Mouse (Mus musculus): Measurements from ENCODE around the gene Tnfsf13b. TPM values are rescaled to one million over a fixed set of nuclear protein-coding genes. Genes with fewer than 3 reads are reported as not detected.

Tnfsf13b gene
- polyA plus RNA-seq (2014; fragmentation: Illumina TruSeq; extraction: RNeasy Lipid Tissue Mini Kit (QIAGEN cat#74804)): 2.5 TPM

GRCm38 (mm10) chr8:10006156-10006985, at the start of gene Tnfsf13b:
Gene Tnfsf13b (plus strand): TSS chr8:10006467.

GRCm38 (mm10) chr8:9977573-9978314, 28.5 kb upstream of the Tnfsf13b start, which contains the start of the genes Lig4 and Abhd13:
Gene Lig4 (minus strand): TSS chr8:9977686.
Gene Abhd13 (plus strand): TSS chr8:9977707.

Other genes with a start within 250 kb of the Tnfsf13b start
- 0.86 TPM for gene Fam155a, start 235.3 kb upstream of the Tnfsf13b start, polyA plus RNA-seq (2014; fragmentation: Illumina TruSeq; extraction: RNeasy Lipid Tissue Mini Kit (QIAGEN cat#74804))
- gene Gm10217, start 142.2 kb upstream of the Tnfsf13b start, polyA plus RNA-seq (2014; fragmentation: Illumina TruSeq; extraction: RNeasy Lipid Tissue Mini Kit (QIAGEN cat#74804)): not detected
- gene Lig4, start 28.8 kb upstream of the Tnfsf13b start, polyA plus RNA-seq (2014; fragmentation: Illumina TruSeq; extraction: RNeasy Lipid Tissue Mini Kit (QIAGEN cat#74804)): 15.1 TPM
- gene Abhd13, start 28.8 kb upstream of the Tnfsf13b start, polyA plus RNA-seq (2014; fragmentation: Illumina TruSeq; extraction: RNeasy Lipid Tissue Mini Kit (QIAGEN cat#74804)): 53.7 TPM
- gene Myo16, start 147.4 kb downstream of the Tnfsf13b start, polyA plus RNA-seq (2014; fragmentation: Illumina TruSeq; extraction: RNeasy Lipid Tissue Mini Kit (QIAGEN cat#74804)): 0.34 TPM